Mouse (Mus musculus) intestine, postnatal 0 days (tissue): ENCODE results near the gene Gstm6. TPM values are rescaled to one million over a fixed set of nuclear protein-coding genes. Genes with fewer than 3 reads are reported as not detected.

Source experiments
- ATAC-seq: fragments of 200-750 bp; cut with Nextera tagmentation; 2 replicates; pipeline ENCODE4 v1.8.0; 2017; ENCODE audit warnings: mild to moderate bottlenecking, moderate TSS enrichment, moderate library complexity
- H3K27ac ChIP-seq: fragments of 300-500 bp; sonication (generic); 2 replicates; pipeline ENCODE4 v1.5.1; 2014; ENCODE audit warnings: mild to moderate bottlenecking, low read depth, low read length, moderate library complexity
- H3K27me3 ChIP-seq: fragments of 300-500 bp; sonication (generic); replicated peaks from 2 replicates; pipeline ENCODE4 v1.6.1; 2014; ENCODE audit warnings: low read length, mixed read lengths; ENCODE audit not compliant: control insufficient read depth, insufficient read depth
- H3K36me3 ChIP-seq: fragments of 300-500 bp; sonication (generic); 2 replicates; pipeline ENCODE4 v1.6.1; 2014; ENCODE audit warnings: mild to moderate bottlenecking, moderate library complexity; ENCODE audit not compliant: control insufficient read depth, insufficient read depth
- H3K4me1 ChIP-seq: fragments of 300-500 bp; sonication (generic); replicated peaks from 2 replicates; pipeline ENCODE4 v1.6.1; 2014; ENCODE audit warnings: antibody characterized with exemption, low read length, mixed read lengths; ENCODE audit not compliant: control insufficient read depth, insufficient read depth
- H3K4me2 ChIP-seq: fragments of 300-500 bp; sonication (generic); replicated peaks from 2 replicates; pipeline ENCODE4 v1.6.1; 2014; ENCODE audit warnings: low read depth, mild to moderate bottlenecking, moderate library complexity
- H3K4me3 ChIP-seq: fragments of 300-500 bp; sonication (generic); 2 replicates; pipeline ENCODE4 v1.5.1; 2014; ENCODE audit warnings: low read depth, low read length
- H3K9ac ChIP-seq: fragments of 300-500 bp; sonication (generic); 2 replicates; pipeline ENCODE4 v1.6.1; 2014; ENCODE audit warnings: mild to moderate bottlenecking, low read depth, low read length
- H3K9me3 ChIP-seq: fragments of 300-500 bp; sonication (generic); 2 replicates; pipeline ENCODE4 v1.6.1; 2016; ENCODE audit warnings: mixed run types; ENCODE audit not compliant: control insufficient read depth
- CTCF ChIP-seq: sonication (generic); IDR thresholded peaks from 2 replicates; pipeline ENCODE4 v1.5.1; 2016; ENCODE audit warnings: low read depth, mild to moderate bottlenecking, control low read depth, antibody characterized with exemption, moderate library complexity
- WGBS: fragments of 180-500 bp; shearing (Covaris S2); extraction: QIAGEN DNeasy Blood & Tissue Kit; methylation state at CpG from one replicate; pipeline ENCODE4 v1.1.7; 2014; 5-methylcytosine and 5-hydroxymethylcytosine counted together
- polyA plus RNA-seq: library from polyadenylated mRNA; unstranded; fragments of >200 nt; fragmentation: Nextera tagmentation; extraction: Ambion mirVana; gene quantifications from 2 replicates; pipeline ENCODE4 v1.2.1, GENCODE M21; 2015

Gene Gstm6
- polyA plus RNA-seq, 1 experiment from 2014 or later, result 21.6 TPM

- H3K27ac ChIP-seq, result no peak overlapping the region
- no peaks in the 10 kb centered on the region for H3K36me3 ChIP-seq
- ATAC-seq, result no peak
- no peak overlapping the region for H3K4me3 ChIP-seq
- no peaks in the 10 kb centered on the region for H3K4me1 ChIP-seq
- TF ChIP-seq CTCF, result no peak
- no peaks in the 10 kb centered on the region for H3K9me3 ChIP-seq
- 76% methylated on average over 11 of the region's 11 CpGs for WGBS
- no peaks in the 10 kb centered on the region for H3K27me3 ChIP-seq
- H3K4me2 ChIP-seq, result no peak overlapping the region
- no peak overlapping the region for H3K9ac ChIP-seq
Observed at GRCm38 (mm10) chr3:107928691-107929090, 14.9 kb downstream of the Gstm6 start.

- Histone ChIP-seq H3K4me3 (no peak overlapping the region), H3K4me2 (no peak overlapping the region), H3K4me1 (no peaks in the 10 kb centered on the region), H3K36me3 (no peaks in the 10 kb centered on the region), H3K27ac (no peak overlapping the region), H3K9ac (no peak overlapping the region), H3K27me3 (no peaks in the 10 kb centered on the region), H3K9me3 (no peaks in the 10 kb centered on the region)
- no peak for ATAC-seq
- TF ChIP-seq CTCF, result no peak
- WGBS, result 93% methylated on average over 3 of the region's 3 CpGs
Observed at GRCm38 (mm10) chr3:107927841-107928240, 15.7 kb downstream of the Gstm6 start.

DNA sequence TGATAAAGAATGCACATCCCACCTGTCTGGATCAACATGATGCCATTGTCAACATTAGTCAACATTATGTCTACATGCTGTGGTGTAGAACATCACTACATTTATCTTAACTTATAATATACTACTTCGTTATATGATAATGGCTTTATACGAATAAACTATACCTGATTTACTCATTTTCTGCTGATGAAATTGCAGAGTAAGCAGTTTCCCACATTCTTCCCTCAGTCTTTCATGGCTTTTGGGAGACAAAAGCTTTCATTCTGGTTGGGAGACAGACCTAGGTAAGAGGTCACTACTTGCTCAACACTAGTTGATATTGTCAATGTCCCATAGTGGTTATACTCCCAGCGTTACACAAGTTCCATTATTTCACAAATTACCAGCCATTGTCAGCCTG, 18.2 kb downstream of the Gstm6 start:
- H3K4me2 ChIP-seq, result no peak overlapping the region
- no peaks in the 10 kb centered on the region for H3K36me3 ChIP-seq
- no peaks in the 10 kb centered on the region for H3K27me3 ChIP-seq
- ATAC-seq, result no peak
- TF ChIP-seq CTCF, result no peak
- H3K27ac ChIP-seq, result no peak overlapping the region
- no peak overlapping the region for H3K9ac ChIP-seq
- 89% methylated on average over 3 of the region's 3 CpGs for WGBS
- H3K4me1 ChIP-seq, result no peaks in the 10 kb centered on the region
- H3K9me3 ChIP-seq, result no peaks in the 10 kb centered on the region
- H3K4me3 ChIP-seq, result no peak overlapping the region

DNA sequence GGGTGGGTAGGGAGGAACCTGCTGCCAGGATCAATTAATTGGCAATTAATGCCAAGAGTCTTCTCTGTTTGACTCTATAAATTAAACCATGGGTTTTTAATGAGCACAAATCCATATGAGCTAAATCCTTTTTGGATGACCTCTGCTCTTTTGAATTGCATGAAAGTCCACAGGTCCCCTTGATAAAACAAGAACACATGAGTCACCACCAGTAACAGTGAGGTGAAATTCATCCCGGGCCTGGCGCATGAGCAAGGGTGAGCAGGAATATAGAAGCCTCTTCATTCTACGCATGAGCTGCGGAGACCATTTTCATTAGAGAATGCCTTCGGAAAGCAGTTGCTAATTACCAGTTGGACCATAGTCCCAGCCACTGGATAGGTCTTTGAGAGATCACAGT, 23.2 kb downstream of the Gstm6 start:
- Histone ChIP-seq H3K27me3 (no peaks in the 10 kb centered on the region), H3K4me1 (no peaks in the 10 kb centered on the region), H3K9me3 (no peaks in the 10 kb centered on the region), H3K4me3 (no peak overlapping the region), H3K4me2 (no peak overlapping the region), H3K36me3 (no peaks in the 10 kb centered on the region), H3K9ac (no peak overlapping the region), H3K27ac (peak overlapping the region; percentile 46)
- TF ChIP-seq CTCF, result no peak
- ATAC-seq, result peak; percentile 63
- 58% methylated on average over 5 of the region's 5 CpGs for WGBS

GRCm38 (mm10) chr3:107917783-107918408, 25.7 kb downstream of the Gstm6 start:
- no peaks in the 10 kb centered on the region for H3K9me3 ChIP-seq

DNA sequence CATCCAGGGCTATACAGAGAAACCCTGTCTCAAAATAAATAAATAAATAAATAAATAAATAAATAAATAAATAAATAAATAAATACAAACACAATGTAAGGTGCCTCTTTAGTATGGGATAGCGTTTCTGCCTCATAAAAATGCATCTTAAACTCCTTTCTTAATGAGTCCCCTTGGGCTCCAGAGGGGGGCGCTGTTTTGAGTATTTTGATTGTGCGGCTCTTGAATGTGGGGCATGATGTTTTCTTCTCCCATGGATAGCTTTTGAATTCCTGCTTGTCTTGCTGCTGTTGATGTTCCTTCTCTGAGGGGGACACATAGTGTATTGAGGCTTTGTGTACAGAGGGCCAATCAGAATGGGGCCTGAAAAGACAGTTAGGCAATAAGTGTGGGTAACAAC, 26.5 kb downstream of the Gstm6 start:
- Histone ChIP-seq H3K9ac (no peak overlapping the region), H3K36me3 (no peaks in the 10 kb centered on the region), H3K4me1 (no peaks in the 10 kb centered on the region), H3K27me3 (no peaks in the 10 kb centered on the region), H3K4me2 (no peak overlapping the region), H3K9me3 (no peaks in the 10 kb centered on the region), H3K27ac (no peak overlapping the region), H3K4me3 (no peak overlapping the region)
- no peak for ATAC-seq
- peak; percentile 43 for TF ChIP-seq CTCF
- 88% methylated on average over 3 of the region's 3 CpGs for WGBS

More at GRCm38 (mm10) chr3:107917783-107918408, 25.7 kb downstream of the Gstm6 start:
- no peak overlapping the region for H3K4me3 ChIP-seq
- no peaks in the 10 kb centered on the region for H3K27me3 ChIP-seq
- TF ChIP-seq CTCF, result peak; percentile 90
- no peak overlapping the region for H3K4me2 ChIP-seq
- H3K27ac ChIP-seq, result no peak overlapping the region
- H3K36me3 ChIP-seq, result no peaks in the 10 kb centered on the region
- H3K4me1 ChIP-seq, result no peaks in the 10 kb centered on the region
- 59% methylated on average over 7 of the region's 7 CpGs for WGBS
- ATAC-seq, result peak; percentile 39; the same call in 1 of the 2 replicates
- H3K9ac ChIP-seq, result no peak overlapping the region

DNA sequence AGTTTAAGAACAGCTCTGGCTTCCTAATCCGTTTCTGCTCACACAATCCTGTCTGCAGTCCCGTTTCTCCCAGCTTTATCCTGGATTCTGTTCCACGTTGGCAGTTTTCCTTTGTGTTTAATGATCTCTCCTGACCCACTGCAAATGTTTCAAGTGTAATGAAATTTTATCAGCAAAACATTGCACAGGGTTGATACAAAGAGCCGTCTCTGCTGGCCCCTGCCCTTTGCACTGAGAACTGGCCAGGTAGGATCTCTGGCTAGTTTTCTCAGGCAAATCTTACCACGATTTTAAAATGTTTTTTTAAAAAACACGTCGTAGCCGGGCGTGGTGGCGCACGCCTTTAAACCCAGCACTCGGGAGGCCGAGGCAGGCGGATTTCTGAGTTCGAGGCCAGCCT, 26.9 kb downstream of the Gstm6 start:
- Histone ChIP-seq H3K36me3 (no peaks in the 10 kb centered on the region), H3K9ac (no peak overlapping the region), H3K27me3 (no peaks in the 10 kb centered on the region), H3K4me2 (no peak overlapping the region), H3K9me3 (no peaks in the 10 kb centered on the region), H3K27ac (peak overlapping the region; percentile 79), H3K4me1 (no peaks in the 10 kb centered on the region), H3K4me3 (no peak overlapping the region)
- WGBS, result 46% methylated on average over 15 of the region's 15 CpGs
- ATAC-seq, result peak; percentile 66
- TF ChIP-seq CTCF, result peak; percentile 15
